Mouse (Mus musculus): Measurements from ENCODE around the gene Tbxa2r.

DNA sequence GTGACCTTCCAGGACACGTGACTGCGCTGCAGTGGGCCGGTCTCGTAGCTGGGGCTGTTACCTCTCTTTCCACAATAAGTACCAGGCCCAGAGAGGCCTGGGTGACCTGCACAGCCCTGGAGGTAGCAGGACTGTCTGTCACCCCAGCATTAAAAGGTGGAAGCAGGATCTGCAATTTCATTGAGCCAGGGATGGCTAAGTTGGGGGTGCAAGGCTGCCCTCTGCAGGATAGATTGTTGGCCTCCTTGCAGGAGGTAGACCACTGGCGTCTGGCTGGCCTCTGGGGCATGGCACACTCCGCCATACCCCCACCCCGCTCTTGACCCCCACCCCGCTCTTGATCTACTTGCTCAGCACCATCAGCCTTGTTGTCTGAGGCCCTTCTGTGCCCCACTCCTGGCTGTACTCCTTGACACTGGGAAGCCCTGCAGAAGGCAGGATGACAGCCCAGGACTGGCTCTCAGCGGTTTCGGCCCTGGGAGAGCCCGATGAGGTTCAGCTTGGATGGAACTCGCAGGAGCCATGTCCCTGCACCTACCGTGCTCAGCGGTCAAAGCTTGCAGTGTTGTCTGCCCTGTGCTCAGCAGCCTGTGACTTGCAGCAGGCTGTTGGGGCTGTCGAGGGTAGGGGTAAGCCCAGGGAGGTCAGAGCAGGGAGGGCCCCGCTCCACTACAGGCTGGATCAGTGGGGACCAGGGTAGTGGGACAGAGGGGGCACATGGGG lies 12.0 kb upstream of the Tbxa2r start:
- TF ChIP-seq CTCF (IDR thresholded peaks at IDR 0.05; ENCODE audit: extremely low read depth, insufficient read depth, insufficient read length, insufficient replicate concordance): peak; percentile 38; the same call in 1 of the 2 replicates
- TF ChIP-seq POLR2A (IDR thresholded peaks at IDR 0.05; ENCODE audit: low read depth, low read length): no peak

Data from spleen, adult 2 months (tissue).